Mouse (Mus musculus) spleen, adult 18-20 months (tissue): ENCODE measurements around the gene Gramd2.
A peak's percentile ranks its signal among the peaks of the same experiment; 100 is the strongest.

ENCODE experiments used
- DNase-seq, 2 experiments: peaks; one replicate each; pipeline ENCODE4 v3.0.0; 2022; ENCODE audit warnings: mixed read lengths in 2 of 2

The Gramd2 gene

DNA sequence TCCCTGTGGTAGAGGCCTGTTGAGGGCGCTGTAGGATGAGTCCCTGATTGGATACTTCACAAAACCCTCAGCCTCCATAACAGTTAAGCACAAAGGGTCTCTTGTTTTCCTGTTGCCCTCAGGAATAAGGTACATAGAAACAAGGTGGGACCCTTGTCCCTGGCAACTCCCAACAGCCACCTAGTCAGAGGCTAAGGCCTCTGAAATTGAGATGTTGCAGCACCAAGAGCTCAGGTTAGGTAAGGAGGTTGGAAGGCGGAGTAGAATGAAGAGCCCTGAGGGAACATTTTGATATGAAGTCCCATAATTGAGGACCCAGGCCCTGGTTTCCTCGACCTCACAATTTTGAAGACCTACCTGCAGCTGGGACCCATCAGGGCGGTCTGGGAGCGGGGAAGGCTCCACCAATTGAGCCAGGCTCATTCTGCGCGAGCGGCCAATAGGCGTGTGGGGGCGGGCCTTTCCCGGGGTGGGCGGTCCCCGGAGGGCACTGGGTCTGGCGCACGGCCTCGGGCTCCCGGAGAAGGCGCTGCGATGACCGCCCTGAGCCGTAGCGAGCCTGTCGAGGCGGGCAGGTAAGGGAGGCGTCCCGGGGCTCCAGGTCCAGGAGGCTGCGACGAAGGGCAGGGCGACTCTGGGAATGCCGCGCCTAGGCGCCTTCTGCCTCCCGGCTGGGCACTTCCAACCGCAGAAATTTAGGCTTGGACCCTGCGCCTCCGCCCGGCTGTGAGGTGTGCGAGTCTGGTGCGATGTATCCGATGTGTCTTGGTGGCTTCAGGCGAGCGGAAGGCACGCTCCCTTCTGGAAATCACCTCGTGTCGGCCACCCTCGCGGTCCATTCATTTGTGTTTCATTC lies at the start of gene Gramd2:
TSS of gene Gramd2 (plus strand) at position 467 of the 856 bp plus-strand sequence.
- peak in 1 of 2 experiments; percentile 40 for DNase-seq

DNA sequence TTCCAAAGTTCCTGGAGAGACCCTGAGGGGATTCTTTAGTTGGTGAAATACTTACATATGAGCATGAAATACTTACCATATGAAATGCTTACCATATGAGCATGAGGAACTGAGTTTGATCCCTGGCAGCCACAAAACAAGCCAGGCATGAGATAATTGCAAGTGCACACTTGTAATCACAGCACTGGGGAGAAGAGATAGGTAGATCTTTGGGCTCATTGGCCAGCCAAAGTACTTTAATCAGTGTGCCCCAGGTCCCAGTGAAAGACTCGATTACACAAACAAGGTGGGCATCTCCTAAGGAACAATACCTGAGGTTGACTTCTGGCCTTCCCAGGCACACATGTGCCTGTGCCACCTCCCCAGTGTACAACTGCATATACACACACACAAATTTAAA lies 41.6 kb upstream of the Gramd2 start:
- DNase-seq: no peak

DNA sequence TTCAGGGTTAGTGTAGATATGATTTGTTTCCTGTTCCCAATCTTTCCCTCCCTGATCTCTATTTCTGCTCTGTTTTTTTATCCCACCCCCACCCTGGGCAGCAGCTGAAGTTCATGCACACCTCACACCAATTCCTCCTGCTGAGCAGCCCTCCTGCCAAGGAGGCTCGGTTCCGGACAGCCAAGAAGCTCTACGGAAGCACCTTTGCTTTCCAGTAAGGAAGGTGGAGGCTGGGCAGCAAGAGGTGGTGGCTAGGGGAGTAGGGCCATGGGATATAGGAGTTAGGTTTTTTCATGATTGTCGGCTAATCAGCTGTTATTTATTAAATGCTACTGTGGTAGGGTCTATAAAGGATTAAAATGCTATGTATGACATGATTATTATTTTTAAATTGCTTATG lies 40.0 kb upstream of the Gramd2 start:
- no peak for DNase-seq

DNA sequence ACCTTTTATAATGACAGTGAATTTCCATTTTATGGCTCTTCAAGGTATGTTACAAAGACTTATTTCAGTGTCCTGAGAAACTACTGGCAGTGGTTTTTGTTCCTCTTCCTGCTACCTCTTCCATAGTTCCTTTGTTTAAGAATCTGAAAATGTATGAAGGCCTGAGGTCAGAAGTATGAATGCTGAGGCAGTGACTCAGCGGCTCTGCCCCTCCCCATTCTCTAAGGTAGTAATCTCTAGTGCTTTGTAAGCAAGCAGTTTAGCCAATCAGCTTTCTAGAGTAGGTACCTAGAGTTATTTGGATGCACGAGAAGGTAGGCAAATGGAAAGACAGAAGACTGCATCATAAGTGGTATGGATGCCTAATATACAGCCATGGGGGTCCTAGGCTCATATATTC lies 38.6 kb upstream of the Gramd2 start:
- no peak for DNase-seq

GRCm38 (mm10) chr9:59649911-59650310 lies 30.0 kb upstream of the Gramd2 start:
- no peak for DNase-seq

GRCm38 (mm10) chr9:59653371-59653770 lies 26.6 kb upstream of the Gramd2 start:
- no peak for DNase-seq

DNA sequence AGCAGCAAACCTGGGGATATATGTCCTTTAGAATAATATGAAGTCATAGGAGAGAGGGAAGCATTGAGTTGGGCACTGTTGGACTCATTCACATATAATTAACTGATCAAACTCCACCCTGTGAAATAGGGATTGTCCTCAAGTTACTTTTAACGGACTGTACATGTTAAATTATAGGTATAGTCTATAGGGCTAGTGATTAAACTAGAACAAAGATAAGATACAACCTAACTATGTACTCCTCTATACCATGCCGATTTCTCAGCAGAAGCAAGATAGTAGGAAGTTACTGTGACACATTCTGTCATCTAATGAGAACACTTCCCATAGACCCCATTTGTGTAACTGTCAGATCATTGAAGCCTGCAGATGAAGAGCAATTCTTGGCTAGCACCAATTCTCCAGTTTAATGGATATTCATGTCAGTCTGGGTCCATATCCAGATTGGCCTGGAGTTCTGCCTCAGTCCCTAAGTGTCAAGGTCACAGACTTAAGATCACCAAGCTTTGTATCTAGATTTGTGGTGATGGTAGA lies 25.4 kb upstream of the Gramd2 start:
- no peak for DNase-seq

DNA sequence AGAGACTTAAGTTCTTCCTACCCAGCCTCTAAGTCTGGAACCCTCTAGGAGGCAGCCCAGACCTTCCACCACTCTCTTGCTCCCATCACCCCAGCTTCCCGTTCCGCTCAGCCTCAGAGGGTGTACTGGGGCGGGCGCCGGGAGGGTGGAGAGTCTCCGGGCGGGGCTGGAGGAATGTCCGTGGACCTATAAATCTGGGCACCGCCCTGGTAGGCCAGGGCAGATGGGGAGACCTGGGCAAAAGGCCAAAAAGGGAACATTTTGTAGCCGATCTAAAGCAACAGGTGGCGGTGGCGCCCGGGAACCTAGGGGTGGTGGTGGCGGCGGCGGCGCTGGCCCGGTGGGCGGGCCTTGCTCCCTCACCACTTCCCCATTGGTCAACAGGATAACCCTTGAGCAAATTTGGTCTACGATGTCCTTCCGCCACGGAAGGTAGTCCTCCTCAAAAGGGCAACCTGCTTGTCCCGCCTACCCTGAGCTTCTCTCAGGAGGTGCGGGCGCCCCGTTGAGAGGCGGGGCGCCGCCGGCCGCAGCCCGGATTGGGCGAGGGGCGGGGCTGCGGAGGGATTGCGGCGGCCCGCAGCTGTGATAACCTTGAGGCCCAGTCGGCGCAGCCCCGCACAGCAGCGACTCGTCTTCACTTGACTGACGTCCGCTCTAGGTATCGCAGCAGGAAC lies 23.8 kb upstream of the Gramd2 start, which contains the start of gene Pkm:
TSS of gene Pkm (plus strand) at position 411 of the 677 bp plus-strand sequence.
- DNase-seq: peak; percentile 94 to 95

- peak; percentile 60 to 73 for DNase-seq
Measured at GRCm38 (mm10) chr9:59656635-59657617, 23.0 kb upstream of the Gramd2 start.

DNA sequence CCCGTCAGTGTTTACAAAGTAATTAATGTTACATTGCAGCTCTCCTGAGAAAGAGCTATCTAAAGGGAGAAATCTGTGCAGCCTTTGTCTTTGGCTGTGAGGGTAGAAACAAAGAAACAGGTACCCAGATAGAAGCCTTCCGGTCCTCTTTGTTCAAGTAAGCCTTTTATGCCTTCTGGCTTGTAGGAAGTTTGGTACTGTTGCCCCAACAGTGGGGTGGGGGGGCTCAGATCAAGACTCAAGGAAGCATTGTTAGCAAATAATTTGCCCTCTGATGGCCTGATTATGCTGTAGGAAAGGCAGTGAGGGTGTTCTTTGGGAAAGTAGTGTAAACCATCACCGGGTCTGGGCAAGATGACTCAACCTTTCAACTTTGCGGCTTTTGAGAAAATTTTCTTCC lies 21.8 kb upstream of the Gramd2 start:
- DNase-seq: no peak

GRCm38 (mm10) chr9:59659036-59660026 lies 20.6 kb upstream of the Gramd2 start:
- DNase-seq: peak; percentile 55 to 75

- no peak for DNase-seq
Measured at GRCm38 (mm10) chr9:59660421-59660820, 19.5 kb upstream of the Gramd2 start.

DNA sequence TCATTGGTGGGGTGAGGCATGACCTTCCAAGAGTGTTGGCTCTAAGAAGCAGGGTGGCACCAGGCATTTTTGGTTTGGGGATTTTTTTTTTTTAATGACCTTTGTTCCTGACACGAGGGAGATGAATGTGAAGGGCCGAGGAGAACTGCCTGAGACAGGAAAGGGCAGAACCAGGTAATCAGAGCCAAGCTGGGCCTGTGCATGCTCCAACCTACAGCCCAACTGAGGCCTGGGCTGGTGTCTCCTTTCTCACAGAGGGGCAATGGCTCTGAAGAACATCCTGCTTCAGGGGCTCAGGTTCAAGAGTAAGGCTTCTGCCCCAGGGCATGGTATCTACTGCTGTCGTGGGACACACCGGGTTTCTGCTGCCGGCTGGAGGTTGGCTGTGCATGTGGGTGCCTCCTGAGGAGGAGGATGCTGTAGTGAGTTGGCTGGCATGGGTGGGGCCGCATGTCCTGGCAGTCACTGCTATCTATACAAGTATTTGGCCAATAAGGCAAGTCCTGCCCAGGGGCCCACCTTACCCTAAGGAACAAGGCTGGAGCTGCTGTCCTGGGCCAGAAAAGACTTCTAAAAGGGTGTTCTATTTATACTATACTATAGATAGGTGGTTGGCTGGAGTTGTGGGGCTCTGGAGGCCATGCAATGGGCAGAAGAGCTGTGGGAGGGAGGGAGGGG lies 18.5 kb upstream of the Gramd2 start:
- DNase-seq: no peak

DNA sequence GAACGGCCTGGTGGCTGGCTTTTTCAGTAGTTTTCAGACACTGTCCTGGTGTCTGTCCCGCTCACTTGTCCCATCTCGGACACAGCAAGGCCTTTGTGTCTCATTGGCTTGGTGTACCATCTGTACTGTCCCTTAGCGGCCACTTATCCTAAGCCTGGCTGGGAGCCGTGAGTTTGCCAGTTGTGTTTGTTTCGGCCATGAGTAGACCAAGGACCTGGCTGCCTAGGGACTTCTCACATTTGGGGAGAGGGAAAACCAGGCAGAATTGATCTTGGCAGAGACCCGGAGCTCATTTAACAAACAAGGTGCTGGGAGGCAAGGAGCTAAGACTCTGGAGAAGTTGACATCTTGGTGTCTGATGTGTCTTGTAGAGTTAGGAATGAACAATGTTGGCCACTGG lies 16.7 kb upstream of the Gramd2 start:
- no peak for DNase-seq

DNA sequence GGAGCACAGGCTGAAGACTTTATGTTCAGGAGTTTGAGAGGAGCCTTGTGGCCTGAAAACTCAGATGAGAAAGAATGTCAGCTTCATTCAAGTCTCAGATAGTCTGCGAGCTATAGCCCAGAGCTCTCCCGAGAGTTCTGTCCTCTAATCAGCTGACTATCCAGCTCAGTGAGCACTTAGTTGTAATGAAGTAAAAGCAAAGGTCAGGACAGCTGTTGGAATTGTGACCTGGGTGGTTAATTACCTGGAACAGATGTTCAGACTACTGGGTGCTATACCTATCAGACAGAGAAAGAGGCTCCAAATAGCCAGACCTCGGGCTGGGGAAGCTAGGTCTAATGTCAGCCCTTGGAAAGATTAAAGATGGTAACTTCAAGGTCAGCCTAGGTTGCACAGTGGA lies 16.0 kb upstream of the Gramd2 start:
- no peak for DNase-seq

DNA sequence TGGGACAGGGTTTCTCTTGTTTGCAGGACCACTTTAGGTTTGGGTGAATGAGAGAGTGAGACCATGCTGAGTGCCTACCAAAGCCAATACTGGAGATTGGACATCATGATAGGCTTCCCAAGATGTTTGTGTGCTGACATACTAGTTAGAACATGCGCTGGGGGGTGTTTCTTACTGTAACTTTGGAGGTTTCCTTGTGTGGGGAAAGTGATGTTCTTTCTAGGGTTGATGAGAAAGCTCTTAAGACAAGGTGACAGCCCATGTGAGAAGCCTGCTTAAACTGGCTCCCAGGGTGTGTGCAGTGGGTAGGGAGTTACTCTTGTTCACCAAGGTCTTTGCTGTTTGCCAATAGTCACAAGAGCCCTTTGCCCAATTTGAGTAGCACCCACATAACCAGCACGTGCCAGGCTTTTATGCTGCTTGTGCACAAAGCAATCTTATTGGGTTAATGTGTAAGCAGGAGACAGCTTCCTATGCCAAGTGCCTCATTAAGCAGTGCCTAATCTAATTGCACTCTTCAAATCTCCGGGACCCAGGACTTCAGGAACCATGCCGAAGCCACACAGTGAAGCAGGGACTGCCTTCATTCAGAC lies 15.2 kb upstream of the Gramd2 start:
- DNase-seq: no peak

- no peak for DNase-seq
Measured at GRCm38 (mm10) chr9:59666016-59666415, 13.9 kb upstream of the Gramd2 start.

- no peak for DNase-seq
Measured at GRCm38 (mm10) chr9:59666813-59667212, 13.1 kb upstream of the Gramd2 start.

DNA sequence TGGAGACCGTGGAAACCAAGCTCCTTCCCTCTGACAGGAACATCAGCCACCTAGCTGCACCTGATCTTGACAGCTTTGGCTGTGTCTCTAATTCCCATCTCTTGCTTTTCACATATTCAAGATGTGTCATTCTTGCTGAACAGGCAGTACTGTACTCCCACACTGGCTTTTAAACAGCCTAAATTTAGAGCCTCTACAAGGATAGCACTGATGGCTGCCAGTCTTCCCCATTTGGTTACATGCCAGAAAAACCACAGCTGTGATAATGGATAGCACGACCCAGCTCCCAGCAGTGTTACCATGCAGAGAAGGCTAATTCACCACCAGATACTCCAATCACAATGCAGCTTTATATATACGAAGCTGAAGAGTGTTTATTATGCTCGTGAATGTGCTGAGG lies 12.7 kb upstream of the Gramd2 start:
- DNase-seq: no peak

DNA sequence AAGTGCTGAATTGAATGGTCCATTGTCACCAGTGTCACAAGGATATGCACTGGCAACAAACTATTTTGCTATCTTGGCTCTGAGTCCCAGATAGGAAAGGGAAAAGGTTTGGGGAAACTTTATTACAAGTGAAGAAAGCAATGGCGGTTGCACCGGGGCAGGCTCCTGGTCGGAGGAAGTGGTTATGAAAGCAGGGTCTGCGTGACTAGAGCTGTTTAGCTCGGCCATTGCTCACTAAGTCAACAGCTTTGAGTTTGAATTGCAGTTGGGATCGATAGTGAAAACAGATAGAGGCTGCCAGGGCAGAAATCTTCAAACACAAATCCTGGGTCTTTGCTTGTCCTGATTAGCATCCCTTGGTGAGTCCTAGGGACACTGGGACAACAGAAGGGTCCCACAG lies 12.0 kb upstream of the Gramd2 start:
- no peak for DNase-seq
